Mouse (Mus musculus) brain, embryonic 14.5 days (tissue): Measurements from ENCODE around the gene Dppa5a.
"Not testable (repeated sequence)": the region's sequence is repeated elsewhere in the genome, so short reads cannot be mapped to it uniquely, and the experiment has no call there.

ENCODE experiments used
- CTCF ChIP-seq: fragments of 200-500 bp; IDR thresholded peaks from 2 replicates; pipeline ENCODE4 v1.5.1; 2012; ENCODE audit warnings: inconsistent platforms, mild to moderate bottlenecking, moderate library complexity, borderline replicate concordance; ENCODE audit not compliant: insufficient read depth, insufficient read length; ENCODE audit errors: extremely low read depth
- POLR2A ChIP-seq: fragments of 200-500 bp; IDR thresholded peaks from 2 replicates; pipeline ENCODE4 v1.6.1; 2012; ENCODE audit warnings: mild to moderate bottlenecking, inconsistent platforms, borderline replicate concordance; ENCODE audit not compliant: poor library complexity, insufficient read depth, insufficient read length, severe bottlenecking; ENCODE audit errors: extremely low read depth

DNA sequence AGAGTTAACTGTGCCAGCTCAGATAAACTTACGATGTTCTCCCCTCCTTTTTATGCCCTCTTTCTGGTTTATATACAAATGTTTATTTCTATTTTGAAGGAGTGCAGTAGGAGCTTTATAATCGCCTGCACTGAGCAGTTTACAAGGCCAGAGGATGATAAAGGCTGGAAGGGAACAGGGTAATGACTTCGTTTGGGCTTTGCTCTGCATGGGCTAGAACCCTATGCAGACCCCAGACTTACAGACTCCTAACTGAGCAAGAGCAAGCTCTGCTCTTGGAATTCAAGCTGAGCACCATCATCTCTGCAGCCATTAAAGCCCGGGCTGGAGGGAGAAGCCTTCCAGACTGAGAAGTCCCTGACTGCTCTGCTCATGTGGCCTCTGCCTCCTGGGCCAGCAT, 22.7 kb downstream of the Dppa5a start:
- not testable (repeated sequence) for TF ChIP-seq CTCF, POLR2A
